Mouse (Mus musculus) heart, adult 2 months (tissue): ENCODE results near the gene Gk2. TPM values are rescaled to one million over a fixed set of nuclear protein-coding genes. Genes with fewer than 3 reads are reported as not detected.

ENCODE experiments used
- DNase-seq, 2 experiments: peaks; one replicate each; pipeline ENCODE4 v3.0.0; 2021
- H3K27ac ChIP-seq: fragments of 200-600 bp; 2 replicates; pipeline ENCODE4 v1.8.1; 2022
- H3K27me3 ChIP-seq: fragments of 200-500 bp; 2 replicates; pipeline ENCODE4 v1.6.1; 2012; ENCODE audit warnings: mild to moderate bottlenecking, low read length, inconsistent platforms, mixed read lengths; ENCODE audit not compliant: control insufficient read depth, insufficient read depth
- H3K36me3 ChIP-seq: fragments of 200-500 bp; 2 replicates; pipeline ENCODE4 v1.6.1; 2012; ENCODE audit warnings: low read length, inconsistent platforms; ENCODE audit not compliant: control insufficient read depth, insufficient read depth
- H3K4me1 ChIP-seq: fragments of 200-500 bp; 2 replicates; pipeline ENCODE4 v1.6.1; 2011; ENCODE audit warnings: low read length; ENCODE audit not compliant: control insufficient read depth, insufficient read depth
- H3K4me3 ChIP-seq: fragments of 200-600 bp; 2 replicates; pipeline ENCODE4 v1.8.1; 2022
- H3K79me2 ChIP-seq: fragments of 200-500 bp; replicated peaks from 2 replicates; pipeline ENCODE4 v1.6.1; 2012; ENCODE audit warnings: mild to moderate bottlenecking, inconsistent platforms, low read length, moderate library complexity, mixed read lengths; ENCODE audit not compliant: control insufficient read depth, insufficient read depth
- H3K9ac ChIP-seq: fragments of 200-500 bp; 2 replicates; pipeline ENCODE4 v1.6.1; 2012; ENCODE audit warnings: low read depth, mild to moderate bottlenecking, control low read depth, inconsistent platforms, low read length, mixed read lengths
- CTCF ChIP-seq: fragments of 200-600 bp; IDR thresholded peaks from 2 replicates; pipeline ENCODE4 v1.8.1; 2022; ENCODE audit warnings: antibody characterized with exemption, mild to moderate bottlenecking, moderate library complexity
- EP300 ChIP-seq: fragments of 200-500 bp; IDR thresholded peaks from 2 replicates; pipeline ENCODE4 v1.6.1; 2011; ENCODE audit warnings: low read depth, low read length, control low read depth; ENCODE audit not compliant: insufficient read depth
- POLR2A ChIP-seq: fragments of 200-500 bp; IDR thresholded peaks from 2 replicates; pipeline ENCODE4 v1.6.1; 2011; ENCODE audit warnings: mild to moderate bottlenecking, low read depth, low read length, control low read depth; ENCODE audit not compliant: insufficient read depth
- WGBS: fragments of 180-500 bp; shearing (Covaris S2); methylation state at CpG from one replicate; pipeline ENCODE4 v1.1.7; 2018; 5-methylcytosine and 5-hydroxymethylcytosine counted together
- intact Hi-C: fragments of 180-260 bp; cut with DNase I; formaldehyde crosslinking; loops from one replicate; pipeline ENCODE4 v1.15.1; 2025
- polyA plus RNA-seq: library from polyadenylated mRNA; depleted of rRNA; stranded (reverse); fragments of >200 nt; gene quantifications from 2 replicates; pipeline ENCODE4 v1.2.3, GENCODE M21; 2012
- total RNA-seq, 2 experiments: library from RNA; stranded (reverse); gene quantifications; 2 replicates each; pipeline ENCODE4 v1.2.3; 2021

Gk2 gene
- total and polyA plus RNA-seq, 3 experiments, result not detected

DNA sequence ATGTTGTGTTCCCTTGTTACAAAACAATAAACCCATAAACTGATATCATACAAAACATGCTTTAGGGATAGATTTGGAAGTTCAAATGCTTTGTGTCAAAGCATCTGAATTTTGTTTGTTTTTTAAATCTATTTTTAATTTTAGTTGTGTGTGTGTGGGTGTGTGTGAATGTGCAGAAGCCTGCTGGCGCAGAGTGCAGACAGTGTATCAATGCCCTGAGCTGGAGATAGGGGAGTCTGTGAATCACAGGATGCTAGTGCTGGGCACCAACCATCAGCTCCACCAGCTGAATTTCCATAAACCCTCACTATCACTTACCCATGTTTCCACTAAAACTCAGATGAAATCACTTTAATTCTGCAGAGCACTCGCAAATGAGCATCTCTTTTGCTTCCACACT, 24.3 kb downstream of the Gk2 start:
- no peaks in the 10 kb centered on the region for H3K36me3 ChIP-seq
- no peak overlapping the region for H3K4me3 ChIP-seq
- no peak for DNase-seq
- no peaks in the 10 kb centered on the region for H3K4me1 ChIP-seq
- 77% methylated on average over 2 of the region's 2 CpGs for WGBS
- TF ChIP-seq CTCF (no peak), POLR2A (no peak), EP300 (no peak)
- H3K9ac ChIP-seq, result no peak overlapping the region
- intact Hi-C loops, result no loop called here
- H3K27me3 ChIP-seq, result no peaks in the 10 kb centered on the region
- no peaks in the 10 kb centered on the region for H3K79me2 ChIP-seq
- no peak overlapping the region for H3K27ac ChIP-seq

DNA sequence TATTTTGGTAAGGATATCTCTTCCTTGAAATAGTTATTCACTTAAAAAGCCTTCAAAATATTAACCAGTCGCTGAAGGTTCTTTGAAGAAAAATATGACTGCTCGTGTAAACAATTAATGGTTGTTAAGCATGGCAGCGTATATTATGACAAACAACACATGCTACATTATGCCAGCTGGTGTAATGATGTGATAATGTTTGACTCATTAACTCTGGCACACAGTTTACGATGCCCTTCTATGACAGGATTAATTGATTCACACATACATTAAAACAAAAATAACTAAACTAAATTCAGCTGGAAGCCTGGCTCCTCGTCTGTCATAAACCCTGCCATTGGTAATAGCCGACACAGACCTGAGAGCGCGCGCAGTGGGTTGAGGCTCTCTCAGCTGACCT, 26.8 kb downstream of the Gk2 start:
- no peaks in the 10 kb centered on the region for H3K4me1 ChIP-seq
- no peaks in the 10 kb centered on the region for H3K36me3 ChIP-seq
- no peak overlapping the region for H3K4me3 ChIP-seq
- H3K9ac ChIP-seq, result no peak overlapping the region
- TF ChIP-seq EP300 (no peak), CTCF (no peak), POLR2A (no peak)
- no peaks in the 10 kb centered on the region for H3K27me3 ChIP-seq
- 84% methylated on average over 9 of the region's 9 CpGs for WGBS
- DNase-seq, result no peak
- no peaks in the 10 kb centered on the region for H3K79me2 ChIP-seq
- intact Hi-C loops, result no loop called here
- H3K27ac ChIP-seq, result no peak overlapping the region

DNA sequence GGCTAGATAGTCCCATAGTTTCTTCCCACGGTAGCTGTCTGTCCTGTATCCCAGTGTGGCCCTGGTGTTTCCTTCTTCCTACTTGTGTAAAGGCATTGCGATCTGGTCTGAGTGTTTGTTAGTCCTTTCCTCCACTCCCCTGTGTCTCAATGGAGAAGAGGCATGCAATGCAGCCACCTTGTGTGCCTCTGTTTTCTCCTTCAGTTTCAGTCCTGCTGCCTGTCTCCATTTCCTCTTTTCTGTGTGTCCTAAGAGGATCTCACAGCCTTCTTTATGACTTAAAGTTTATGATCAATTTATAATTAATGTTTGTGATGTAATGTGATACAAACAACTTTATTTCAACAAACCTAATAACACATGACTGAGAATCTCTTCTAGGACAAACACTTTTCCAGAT, 35.2 kb downstream of the Gk2 start:
- Histone ChIP-seq H3K4me1 (no peaks in the 10 kb centered on the region), H3K4me3 (no peak overlapping the region), H3K79me2 (no peaks in the 10 kb centered on the region), H3K27ac (no peak overlapping the region), H3K27me3 (no peaks in the 10 kb centered on the region), H3K36me3 (no peaks in the 10 kb centered on the region), H3K9ac (no peak overlapping the region)
- no peak for DNase-seq
- TF ChIP-seq CTCF (no peak), EP300 (no peak), POLR2A (no peak)
- intact Hi-C loops, result no loop called here
- 95% methylated on average over 2 of the region's 2 CpGs for WGBS

DNA sequence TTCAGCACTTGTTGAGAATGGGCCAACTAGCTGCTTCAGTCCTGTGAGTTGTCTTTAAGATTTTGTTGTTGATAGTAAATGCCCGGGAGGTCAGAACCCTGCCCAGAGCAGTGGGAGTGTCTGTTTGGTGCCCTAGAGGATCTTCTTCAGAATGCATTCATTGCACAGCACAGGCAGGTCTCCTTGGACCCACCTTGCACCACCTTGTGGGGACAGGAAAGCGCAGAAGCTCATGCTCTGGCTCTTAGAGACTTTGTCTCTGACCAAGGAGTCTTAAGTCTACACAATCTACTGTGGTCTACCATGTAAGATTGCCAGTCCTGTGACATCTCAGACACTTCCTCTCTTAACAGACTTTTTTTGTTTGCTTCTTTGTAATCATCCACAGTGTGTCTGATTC, 39.6 kb downstream of the Gk2 start:
- TF ChIP-seq EP300 (no peak), CTCF (no peak), POLR2A (no peak)
- no peaks in the 10 kb centered on the region for H3K79me2 ChIP-seq
- no peaks in the 10 kb centered on the region for H3K27me3 ChIP-seq
- no peak overlapping the region for H3K27ac ChIP-seq
- intact Hi-C loops, result no loop called here
- H3K4me1 ChIP-seq, result no peaks in the 10 kb centered on the region
- DNase-seq, result no peak
- H3K36me3 ChIP-seq, result no peaks in the 10 kb centered on the region
- H3K4me3 ChIP-seq, result no peak overlapping the region
- 68% methylated on average over 2 of the region's 2 CpGs for WGBS
- no peak overlapping the region for H3K9ac ChIP-seq

DNA sequence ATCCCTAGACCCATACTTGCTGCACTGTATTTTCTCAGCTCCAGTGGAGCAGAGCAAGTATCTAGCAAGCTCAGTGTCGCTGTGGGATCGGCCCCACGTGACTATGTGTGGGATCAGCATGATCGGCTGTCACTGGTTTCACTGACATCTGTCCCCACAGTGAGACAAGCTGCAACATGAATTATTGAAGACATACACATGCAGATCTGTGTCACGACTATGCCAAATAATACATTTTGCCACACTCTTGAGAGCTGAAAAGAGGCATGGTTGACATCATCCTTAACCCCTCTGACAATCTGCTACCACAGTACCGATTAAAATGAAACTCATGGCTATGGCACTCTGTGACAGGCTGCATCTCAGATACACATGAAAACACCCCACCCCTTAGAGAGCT, 41.0 kb downstream of the Gk2 start:
- H3K9ac ChIP-seq, result no peak overlapping the region
- no peak overlapping the region for H3K27ac ChIP-seq
- no peak overlapping the region for H3K4me3 ChIP-seq
- intact Hi-C loops, result no loop called here
- H3K27me3 ChIP-seq, result no peaks in the 10 kb centered on the region
- H3K79me2 ChIP-seq, result no peaks in the 10 kb centered on the region
- H3K4me1 ChIP-seq, result no peaks in the 10 kb centered on the region
- no peak for DNase-seq
- H3K36me3 ChIP-seq, result no peaks in the 10 kb centered on the region
- 71% methylated on average over 6 of the region's 6 CpGs for WGBS
- TF ChIP-seq EP300 (no peak), CTCF (no peak), POLR2A (no peak)

DNA sequence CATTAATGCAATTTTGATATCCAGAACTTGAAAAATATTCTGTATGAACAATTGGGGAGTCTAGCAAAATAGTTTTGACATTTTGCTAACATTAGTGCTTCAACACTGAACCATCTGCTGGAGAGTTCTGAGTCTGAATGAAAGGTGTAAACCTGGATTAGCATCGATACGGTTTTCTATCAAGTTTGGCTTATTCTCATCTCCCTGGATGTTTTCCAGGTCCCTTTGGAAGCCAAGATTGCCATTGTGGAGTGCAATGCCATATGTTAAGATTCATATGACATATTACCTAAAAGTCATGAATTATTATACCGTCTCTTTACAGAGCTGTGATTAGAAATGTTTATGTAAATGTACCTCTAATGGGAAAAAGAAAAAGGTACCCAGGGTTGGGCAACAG, 43.1 kb downstream of the Gk2 start:
- intact Hi-C loops, result no loop called here
- WGBS, result 70% methylated on average over 3 of the region's 3 CpGs
- no peaks in the 10 kb centered on the region for H3K36me3 ChIP-seq
- TF ChIP-seq CTCF (no peak), POLR2A (no peak), EP300 (no peak)
- no peak overlapping the region for H3K9ac ChIP-seq
- no peak overlapping the region for H3K27ac ChIP-seq
- H3K79me2 ChIP-seq, result no peaks in the 10 kb centered on the region
- H3K4me1 ChIP-seq, result no peaks in the 10 kb centered on the region
- no peak for DNase-seq
- H3K4me3 ChIP-seq, result no peak overlapping the region
- no peaks in the 10 kb centered on the region for H3K27me3 ChIP-seq
